In genomic region chr9:65759256-65759655, GRCm38 (mm10) we compare ENCODE assay signal across 21 mouse cellular contexts.
A peak's percentile ranks its signal among the peaks of the same experiment; 100 is the strongest.
DNase-seq lines count a peak whose midpoint lies in the region.
"Had no signal": no experiment of that assay in that cellular context is flagged by ENCODE, and none has a peak within 500 bp of the region (broad histone marks: within the 10 kb centered on the region; RNA-seq: fewer than 3 reads in every experiment).

No protein-coding gene starts in this region.

- intact Hi-C loops in heart, postnatal 14 days (cut with DNase I): loop anchor here (10.0 kb wide), 1 partner anchor 66 kb away; the partner anchor contains the start of gene Zfp609

- peak; percentile 51 for DNase-seq in heart, adult 11 months
- DNase-seq in heart, postnatal 14 days: no peak
- DNase-seq in brain, embryonic 18.5 days (ENCODE audit: low read depth, low spot score): peak; percentile 39
- peak; percentile 25 for DNase-seq in cerebellum, adult 8-10 months
- peak; percentile 39 to 62 for DNase-seq in cerebellum, postnatal 25 days
- no peak for DNase-seq in left cerebral cortex, adult 9 months (ENCODE audit: low spot score in 2 of 2)
- no peak for DNase-seq in gastrocnemius, postnatal 25 days
- DNase-seq: adrenal gland, adult 2 months; adrenal gland, postnatal 36 days; B cell, adult 2 months; gastrocnemius, postnatal 14 days; heart, adult 2 months; kidney, adult 11 months; kidney, postnatal 25 days; liver; lung, adult 2 months; lung, postnatal 10 days; retina, postnatal 1 day; spleen, adult 18-20 months; thymus, adult 2 months; thymus, postnatal 36 days had no signal

Comparison
In these comparisons a context has a peak if more than half of its experiments do, and no peak if none do; other contexts are left out.
1. DNase-seq: peak in heart, adult 11 months (single experiment), brain, embryonic 18.5 days (single experiment), cerebellum, adult 8-10 months (single experiment) and cerebellum, postnatal 25 days (2 of 2); none in heart, postnatal 14 days (0 of 2), left cerebral cortex, adult 9 months (0 of 2) and gastrocnemius, postnatal 25 days (single experiment).